Mouse (Mus musculus) granulocyte monocyte progenitor cell, adult 5-6 weeks (primary cell): ENCODE results near the gene Zfp366. TPM values are rescaled to one million over a fixed set of nuclear protein-coding genes. Genes with fewer than 3 reads are reported as not detected.

Experiments
- ATAC-seq: replicated peaks from 2 replicates; pipeline ENCODE4 v1.8.0; 2016; ENCODE audit warnings: mild to moderate bottlenecking, moderate TSS enrichment, inconsistent platforms; ENCODE audit not compliant: poor library complexity, severe bottlenecking
- total RNA-seq, 2 experiments: library from RNA; stranded (forward) in 1 of 2; stranded (reverse) in 1 of 2; fragments of 200-712, 200-1000 nt in 1 of 2; fragments of >200 nt in 1 of 2; fragmentation: Nextera tagmentation in 1 of 2; gene quantifications; 2 replicates each; pipeline ENCODE4 v1.2.3; 2014 to 2017

Zfp366 gene
- total RNA-seq, 2 experiments from 2014 or later = not detected

- no peak for ATAC-seq
Measured at GRCm38 (mm10) chr13:99223917-99224316, 39.3 kb downstream of the Zfp366 start.

GRCm38 (mm10) chr13:99225374-99226240 lies 41.0 kb downstream of the Zfp366 start:
- ATAC-seq = no peak

GRCm38 (mm10) chr13:99226809-99227208 lies 42.2 kb downstream of the Zfp366 start:
- no peak for ATAC-seq

- ATAC-seq = no peak
Measured at GRCm38 (mm10) chr13:99227456-99228250, 43.0 kb downstream of the Zfp366 start.

- no peak for ATAC-seq
Measured at GRCm38 (mm10) chr13:99228821-99229570, 44.4 kb downstream of the Zfp366 start.

- no peak for ATAC-seq
Measured at GRCm38 (mm10) chr13:99229641-99230494, 45.2 kb downstream of the Zfp366 start.

- no peak for ATAC-seq
Measured at GRCm38 (mm10) chr13:99230495-99230868, 45.9 kb downstream of the Zfp366 start.

GRCm38 (mm10) chr13:99233333-99233732 lies 48.7 kb downstream of the Zfp366 start:
- ATAC-seq = no peak

GRCm38 (mm10) chr13:99233956-99234355 lies 49.3 kb downstream of the Zfp366 start:
- no peak for ATAC-seq

- ATAC-seq = no peak
Measured at GRCm38 (mm10) chr13:99235428-99236210, 51.0 kb downstream of the Zfp366 start.

GRCm38 (mm10) chr13:99236222-99236621 lies 51.6 kb downstream of the Zfp366 start:
- ATAC-seq = no peak

- no peak for ATAC-seq
Measured at GRCm38 (mm10) chr13:99237122-99237521, 52.5 kb downstream of the Zfp366 start.

- ATAC-seq = no peak
Measured at GRCm38 (mm10) chr13:99237841-99238216, 53.2 kb downstream of the Zfp366 start.

- ATAC-seq = no peak
Measured at GRCm38 (mm10) chr13:99238217-99239160, 53.9 kb downstream of the Zfp366 start.

GRCm38 (mm10) chr13:99239161-99239530 lies 54.5 kb downstream of the Zfp366 start:
- no peak for ATAC-seq

GRCm38 (mm10) chr13:99239741-99240140 lies 55.1 kb downstream of the Zfp366 start:
- no peak for ATAC-seq

- peak; percentile 52 for ATAC-seq
Measured at GRCm38 (mm10) chr13:99241984-99242383, 57.4 kb downstream of the Zfp366 start.

- peak; percentile 74 for ATAC-seq
Measured at GRCm38 (mm10) chr13:99242895-99243294, 58.3 kb downstream of the Zfp366 start.
